Mouse (Mus musculus): ENCODE measurements around the gene Dnmt3c. TPM values are rescaled to one million over a fixed set of nuclear protein-coding genes. Genes with fewer than 3 reads are reported as not detected.
A peak's percentile ranks its signal among the peaks of the same experiment; 100 is the strongest.
"Not testable (repeated sequence)": the region's sequence is repeated elsewhere in the genome, so short reads cannot be mapped to it uniquely, and the experiment has no call there.

Dnmt3c gene
- not detected in 2 replicates for polyA plus RNA-seq (2014; fragmentation: Nextera tagmentation; extraction: Ambion mirVana)

DNA sequence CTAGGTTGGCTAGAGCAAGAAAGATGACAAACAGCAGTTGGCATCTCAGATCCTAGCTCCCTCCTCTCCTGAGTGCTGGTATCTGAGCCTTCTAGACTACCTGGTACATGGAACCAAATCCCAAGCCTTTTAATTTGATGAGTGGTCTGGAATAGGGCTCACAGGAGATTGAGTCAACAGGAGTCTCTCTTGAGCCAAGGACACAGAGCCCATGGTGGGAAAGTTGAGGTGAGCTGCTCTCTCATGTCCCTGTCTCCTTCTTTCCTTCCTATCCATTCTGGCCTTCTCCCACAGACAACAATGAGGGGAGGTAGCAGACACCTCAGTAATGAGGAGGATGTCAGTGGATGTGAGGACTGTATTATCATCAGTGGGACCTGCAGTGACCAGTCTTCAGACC lies at the start of gene Dnmt3c:
Gene Dnmt3c (plus strand): TSS at position 301 of the 400 bp plus-strand sequence.
- H3K4me2 ChIP-seq (ENCODE audit: low read depth, low read length) = no peak within 1 kb of the TSS
- H3K4me1 ChIP-seq (ENCODE audit: control insufficient read depth, insufficient read depth, low read length) = no peaks in the 10 kb centered on the region
- H3K27me3 ChIP-seq (replicated peaks; ENCODE audit: control insufficient read depth, insufficient read depth, low read length) = no peaks in the 10 kb centered on the region
- ATAC-seq (ENCODE audit: low read depth) (no peak), DNase-seq (ENCODE audit: low spot score) (no peak)
- H3K4me3 ChIP-seq (ENCODE audit: low read depth, low read length) = no peak within 1 kb of the TSS
- no peak within 1 kb of the TSS for H3K9ac ChIP-seq (ENCODE audit: low read depth, low read length)
- H3K27ac ChIP-seq (replicated peaks; ENCODE audit: low read depth, low read length) = no peak within 1 kb of the TSS
- H3K36me3 ChIP-seq (ENCODE audit: control insufficient read depth, insufficient read depth, low read length) = no peaks in the 10 kb centered on the region
- H3K9me3 ChIP-seq (ENCODE audit: control insufficient read depth, low read length) = no peaks in the 10 kb centered on the region

DNA sequence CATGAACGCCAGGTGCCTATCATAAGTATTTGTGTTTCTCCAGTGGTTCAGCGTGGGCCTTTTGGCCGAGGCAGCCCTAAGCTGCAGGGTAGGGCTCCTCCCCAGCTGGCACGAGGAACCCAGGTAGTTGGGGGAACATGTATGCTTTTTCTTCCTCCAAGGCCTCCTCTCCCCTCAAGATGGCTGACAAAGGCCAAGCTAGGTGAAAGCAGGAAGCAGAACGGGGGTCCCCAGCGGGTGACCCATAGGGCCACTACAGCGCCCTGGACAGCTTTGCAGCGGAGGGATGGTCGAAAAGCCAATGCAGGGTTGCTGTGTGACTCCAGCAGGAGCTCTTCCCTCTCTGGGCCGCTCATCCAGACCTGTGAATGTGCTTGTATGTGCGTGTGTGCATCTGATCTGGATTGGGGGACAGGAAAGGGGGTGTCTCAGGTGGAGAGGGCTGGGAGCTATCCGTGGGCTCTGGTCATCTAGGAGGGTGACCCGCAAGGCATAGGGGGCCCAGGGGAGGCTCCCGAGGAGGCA lies 47.6 kb upstream of the Dnmt3c start:
- 26% methylated on average over 10 of the region's 14 CpGs for WGBS
- H3K9ac ChIP-seq (ENCODE audit: low read depth, low read length) = peak overlapping the region; percentile 84
- no peak for DNase-seq (ENCODE audit: low spot score)
- 0 out of 2 replicates have a peak overlapping the region, but pooled peaks have one; percentile 33 for H3K27ac ChIP-seq (replicated peaks; ENCODE audit: low read depth, low read length)
- no peaks in the 10 kb centered on the region for H3K36me3 ChIP-seq (ENCODE audit: control insufficient read depth, insufficient read depth, low read length)
- H3K27me3 ChIP-seq (replicated peaks; ENCODE audit: control insufficient read depth, insufficient read depth, low read length) = no peaks in the 10 kb centered on the region
- peak overlapping the region; percentile 95 for H3K4me2 ChIP-seq (ENCODE audit: low read depth, low read length)
- H3K4me3 ChIP-seq (ENCODE audit: low read depth, low read length) = peak overlapping the region; percentile 79
- no peaks in the 10 kb centered on the region for H3K9me3 ChIP-seq (ENCODE audit: control insufficient read depth, low read length)
- peaks cover 5% of the 10 kb centered on the region; the same call in 1 of the 2 replicates for H3K4me1 ChIP-seq (ENCODE audit: control insufficient read depth, insufficient read depth, low read length)
- no peak for ATAC-seq (ENCODE audit: low read depth)

DNA sequence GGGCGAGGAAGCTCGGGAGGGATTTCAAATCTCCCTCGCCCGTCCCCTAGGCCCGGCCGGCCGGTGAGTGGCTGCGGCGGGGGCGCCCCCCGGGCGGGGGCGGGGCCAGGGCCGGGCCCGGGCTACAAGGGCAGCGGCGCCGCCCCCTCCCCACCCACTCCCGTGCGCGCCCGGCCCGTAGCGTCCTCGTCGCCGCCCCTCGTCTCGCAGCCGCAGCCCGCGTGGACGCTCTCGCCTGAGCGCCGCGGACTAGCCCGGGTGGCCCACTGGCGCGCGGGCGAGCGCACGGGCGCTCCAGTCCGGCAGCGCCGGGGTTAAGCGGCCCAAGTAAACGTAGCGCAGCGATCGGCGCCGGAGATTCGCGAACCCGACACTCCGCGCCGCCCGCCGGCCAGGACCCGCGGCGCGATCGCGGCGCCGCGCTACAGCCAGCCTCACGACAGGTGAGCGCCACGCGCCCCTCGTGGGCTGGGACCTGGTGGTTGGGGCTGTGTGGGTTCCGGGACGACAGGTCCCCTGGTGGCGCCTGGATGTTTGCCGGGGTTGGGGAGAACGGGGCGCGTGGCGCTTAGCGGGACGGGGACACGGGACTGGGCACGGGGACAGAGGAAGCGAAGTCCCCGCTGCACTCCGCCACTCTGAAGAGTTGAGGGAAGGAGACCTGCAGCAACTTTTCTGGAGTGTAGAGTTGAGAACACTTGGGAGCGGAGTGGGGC lies 47.0 kb upstream of the Dnmt3c start, which contains the start of gene Dnmt3b:
Gene Dnmt3b (plus strand): TSS at position 153 of the 716 bp plus-strand sequence.
- H3K4me3 ChIP-seq (ENCODE audit: low read depth, low read length) = peak within 1 kb of the TSS; percentile 79
- peak within 1 kb of the TSS; percentile 33; the same call in 1 of the 2 replicates for H3K27ac ChIP-seq (replicated peaks; ENCODE audit: low read depth, low read length)
- H3K36me3 ChIP-seq (ENCODE audit: control insufficient read depth, insufficient read depth, low read length) = no peaks in the 10 kb centered on the region
- no peaks in the 10 kb centered on the region for H3K9me3 ChIP-seq (ENCODE audit: control insufficient read depth, low read length)
- DNase-seq (ENCODE audit: low spot score) (peak; percentile 79), ATAC-seq (ENCODE audit: low read depth) (peak; percentile 88)
- peaks cover 5% of the 10 kb centered on the region; the same call in 1 of the 2 replicates for H3K4me1 ChIP-seq (ENCODE audit: control insufficient read depth, insufficient read depth, low read length)
- peak within 1 kb of the TSS; percentile 95 for H3K4me2 ChIP-seq (ENCODE audit: low read depth, low read length)
- 1% methylated on average over 17 of the region's 93 CpGs for WGBS
- peak within 1 kb of the TSS; percentile 84 for H3K9ac ChIP-seq (ENCODE audit: low read depth, low read length)
- H3K27me3 ChIP-seq (replicated peaks; ENCODE audit: control insufficient read depth, insufficient read depth, low read length) = no peaks in the 10 kb centered on the region

DNA sequence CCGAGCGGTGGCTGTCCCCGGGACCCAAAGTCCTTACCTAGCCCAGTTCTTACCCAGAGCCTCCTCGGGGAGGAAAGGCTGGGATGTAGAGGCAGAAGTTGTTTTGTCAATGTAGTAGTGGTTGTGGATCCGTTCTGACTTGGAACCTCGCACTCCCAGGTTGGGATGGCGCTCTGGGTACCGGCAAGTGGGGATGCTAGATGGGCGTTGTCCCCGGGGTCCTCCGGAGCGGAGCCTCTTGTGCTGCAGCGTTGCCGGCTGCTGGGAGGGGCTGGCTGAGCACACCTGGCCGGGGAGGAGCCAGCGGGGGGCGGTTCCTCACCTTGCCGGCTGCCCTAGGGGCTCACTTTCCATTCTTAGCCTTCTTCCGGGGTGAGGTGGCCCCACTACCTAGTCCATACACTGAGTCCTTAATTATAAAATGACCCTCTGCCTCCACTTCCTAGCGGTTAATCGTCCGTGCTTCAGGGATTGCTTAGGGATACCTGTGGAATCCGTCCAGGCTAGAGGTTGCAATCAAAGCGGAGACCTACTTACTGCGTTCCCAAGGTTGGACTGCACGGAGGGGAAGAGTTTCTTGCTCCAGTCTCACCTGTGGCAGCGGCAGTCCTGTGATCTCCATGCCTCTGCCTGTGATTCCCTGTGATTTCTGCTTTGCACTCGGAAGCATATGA lies 46.3 kb upstream of the Dnmt3c start:
- Histone ChIP-seq H3K27me3 (replicated peaks; ENCODE audit: control insufficient read depth, insufficient read depth, low read length) (no peaks in the 10 kb centered on the region), H3K36me3 (ENCODE audit: control insufficient read depth, insufficient read depth, low read length) (no peaks in the 10 kb centered on the region), H3K9ac (ENCODE audit: low read depth, low read length) (peak overlapping the region; percentile 84), H3K4me3 (ENCODE audit: low read depth, low read length) (peak overlapping the region; percentile 79), H3K27ac (replicated peaks; ENCODE audit: low read depth, low read length) (no peak overlapping the region), H3K9me3 (ENCODE audit: control insufficient read depth, low read length) (no peaks in the 10 kb centered on the region), H3K4me1 (ENCODE audit: control insufficient read depth, insufficient read depth, low read length) (peaks cover 5% of the 10 kb centered on the region; the same call in 1 of the 2 replicates), H3K4me2 (ENCODE audit: low read depth, low read length) (peak overlapping the region; percentile 95)
- ATAC-seq (ENCODE audit: low read depth) (peak; percentile 62; the same call in 1 of the 2 replicates), DNase-seq (ENCODE audit: low spot score) (peak; percentile 51)
- 5% methylated on average over 20 of the region's 28 CpGs for WGBS

DNA sequence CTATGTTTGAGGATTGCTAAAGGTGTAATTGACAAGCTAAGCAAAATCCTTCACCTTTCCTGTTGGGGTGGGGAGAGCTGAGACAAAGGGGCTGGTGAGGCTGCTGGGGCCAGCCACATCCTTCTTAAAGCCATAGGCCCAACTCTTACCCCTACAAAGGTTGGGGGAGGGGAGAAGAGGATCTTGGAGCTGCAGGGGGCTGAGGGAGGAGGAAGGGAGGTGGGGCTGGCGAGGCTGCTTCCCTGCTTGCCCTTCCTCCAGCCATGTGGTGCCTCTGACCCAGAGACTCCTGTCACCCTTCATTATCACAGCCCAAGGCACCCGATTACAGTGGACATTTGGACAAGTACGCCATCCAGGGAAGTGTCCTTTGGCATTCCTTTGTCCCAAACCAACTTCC lies 44.8 kb upstream of the Dnmt3c start:
- Histone ChIP-seq H3K27me3 (replicated peaks; ENCODE audit: control insufficient read depth, insufficient read depth, low read length) (no peaks in the 10 kb centered on the region), H3K9me3 (ENCODE audit: control insufficient read depth, low read length) (no peaks in the 10 kb centered on the region), H3K9ac (ENCODE audit: low read depth, low read length) (no peak overlapping the region), H3K4me2 (ENCODE audit: low read depth, low read length) (no peak overlapping the region), H3K36me3 (ENCODE audit: control insufficient read depth, insufficient read depth, low read length) (no peaks in the 10 kb centered on the region), H3K4me3 (ENCODE audit: low read depth, low read length) (no peak overlapping the region), H3K27ac (replicated peaks; ENCODE audit: low read depth, low read length) (no peak overlapping the region), H3K4me1 (ENCODE audit: control insufficient read depth, insufficient read depth, low read length) (peaks cover 5% of the 10 kb centered on the region; the same call in 1 of the 2 replicates)
- WGBS = 57% methylated on average over 3 of the region's 3 CpGs
- ATAC-seq (ENCODE audit: low read depth) (no peak), DNase-seq (ENCODE audit: low spot score) (peak; percentile 17)

DNA sequence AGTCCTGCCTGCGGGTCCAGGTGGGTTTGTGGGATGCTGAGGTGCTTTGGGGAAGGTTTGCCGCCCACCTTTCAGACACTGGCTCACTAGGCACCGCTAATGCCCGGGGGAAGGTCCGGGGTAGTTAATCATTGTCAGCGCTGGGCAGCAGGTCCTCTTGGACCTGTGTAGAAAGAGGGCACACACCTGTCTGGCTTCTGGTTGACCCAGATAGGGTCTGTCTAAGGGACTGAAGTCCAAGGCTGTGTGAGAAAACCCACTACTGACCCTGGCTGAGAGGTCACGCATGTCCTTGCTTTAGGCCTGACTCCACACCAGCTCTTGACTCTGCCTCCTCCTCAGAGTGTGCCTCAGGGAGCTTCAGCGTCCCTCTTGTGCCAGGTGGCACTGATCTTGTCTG lies 38.8 kb upstream of the Dnmt3c start:
- not testable (repeated sequence) for H3K4me2 ChIP-seq (ENCODE audit: low read depth, low read length); H3K27me3 ChIP-seq (replicated peaks; ENCODE audit: control insufficient read depth, insufficient read depth, low read length); H3K36me3 ChIP-seq (ENCODE audit: control insufficient read depth, insufficient read depth, low read length); ATAC-seq (ENCODE audit: low read depth); H3K4me1 ChIP-seq (ENCODE audit: control insufficient read depth, insufficient read depth, low read length); H3K27ac ChIP-seq (replicated peaks; ENCODE audit: low read depth, low read length); DNase-seq (ENCODE audit: low spot score); H3K9ac ChIP-seq (ENCODE audit: low read depth, low read length); H3K9me3 ChIP-seq (ENCODE audit: control insufficient read depth, low read length); H3K4me3 ChIP-seq (ENCODE audit: low read depth, low read length)
- WGBS = 85% methylated on average over 6 of the region's 8 CpGs

DNA sequence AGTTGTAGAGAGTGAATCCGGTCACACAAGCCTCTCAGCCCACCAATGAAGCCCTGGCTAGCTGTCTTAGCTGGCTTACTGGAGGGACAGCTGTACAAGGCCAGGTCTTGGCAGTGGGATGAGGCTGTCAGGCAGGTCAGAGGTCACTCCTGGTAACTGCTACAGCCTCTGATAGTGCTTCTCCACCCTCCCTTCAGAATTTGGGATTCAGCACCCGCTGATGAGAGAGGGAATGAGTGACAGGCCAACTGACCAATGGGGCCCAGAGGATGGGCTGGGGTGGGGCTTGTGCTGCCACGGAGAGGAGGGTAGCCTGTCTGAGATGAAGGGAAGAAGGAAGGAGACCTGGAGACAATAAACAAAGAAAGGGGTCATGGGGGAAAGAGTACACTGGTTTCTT lies 35.8 kb upstream of the Dnmt3c start:
- DNase-seq (ENCODE audit: low spot score) = no peak
- WGBS = 40% methylated on average over 3 of the region's 3 CpGs

DNA sequence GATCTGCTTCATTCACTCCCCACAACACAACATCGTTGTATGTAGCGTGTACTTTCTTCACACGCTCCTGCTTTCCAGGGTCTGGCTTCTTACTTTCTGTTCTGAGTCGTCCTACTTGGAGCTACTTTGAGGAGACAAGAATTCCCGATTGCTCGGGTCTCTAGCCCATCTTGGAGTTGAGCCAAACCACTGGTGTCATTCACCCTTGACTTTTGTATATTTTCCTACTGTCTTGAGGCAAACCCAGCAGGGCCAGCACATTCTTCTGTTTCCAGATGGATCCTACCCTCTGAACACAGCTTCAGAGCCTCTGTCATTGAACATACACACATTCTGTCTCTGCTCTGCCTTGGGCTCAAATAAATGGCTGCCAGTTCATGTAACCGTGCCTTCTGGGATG lies 31.1 kb upstream of the Dnmt3c start:
- no peak for ATAC-seq (ENCODE audit: low read depth)
- no peaks in the 10 kb centered on the region for H3K9me3 ChIP-seq (ENCODE audit: control insufficient read depth, low read length)
- no peak overlapping the region for H3K4me3 ChIP-seq (ENCODE audit: low read depth, low read length)
- H3K4me1 ChIP-seq (ENCODE audit: control insufficient read depth, insufficient read depth, low read length) = no peaks in the 10 kb centered on the region
- H3K27me3 ChIP-seq (replicated peaks; ENCODE audit: control insufficient read depth, insufficient read depth, low read length) = no peaks in the 10 kb centered on the region
- DNase-seq (ENCODE audit: low spot score) = peak; percentile 10
- H3K27ac ChIP-seq (replicated peaks; ENCODE audit: low read depth, low read length) = no peak overlapping the region
- no peak overlapping the region for H3K4me2 ChIP-seq (ENCODE audit: low read depth, low read length)
- H3K9ac ChIP-seq (ENCODE audit: low read depth, low read length) = no peak overlapping the region
- 73% methylated on average over 7 of the region's 7 CpGs for WGBS
- H3K36me3 ChIP-seq (ENCODE audit: control insufficient read depth, insufficient read depth, low read length) = no peaks in the 10 kb centered on the region

More for the DNA sequence above, 35.8 kb upstream of the Dnmt3c start:
- ATAC-seq (ENCODE audit: low read depth) = no peak
- Histone ChIP-seq H3K9ac (ENCODE audit: low read depth, low read length) (no peak overlapping the region), H3K4me2 (ENCODE audit: low read depth, low read length) (no peak overlapping the region), H3K4me3 (ENCODE audit: low read depth, low read length) (no peak overlapping the region), H3K27me3 (replicated peaks; ENCODE audit: control insufficient read depth, insufficient read depth, low read length) (no peaks in the 10 kb centered on the region), H3K4me1 (ENCODE audit: control insufficient read depth, insufficient read depth, low read length) (no peaks in the 10 kb centered on the region), H3K27ac (replicated peaks; ENCODE audit: low read depth, low read length) (no peak overlapping the region), H3K36me3 (ENCODE audit: control insufficient read depth, insufficient read depth, low read length) (no peaks in the 10 kb centered on the region), H3K9me3 (ENCODE audit: control insufficient read depth, low read length) (no peaks in the 10 kb centered on the region)

All from embryonic facial prominence, embryonic 14.5 days (tissue).